Mouse (Mus musculus) stomach, embryonic 14.5 days (tissue): ENCODE data around the gene Fam129a. TPM values are rescaled to one million over a fixed set of nuclear protein-coding genes. Genes with fewer than 3 reads are reported as not detected.
"Not testable (repeated sequence)": the region's sequence is repeated elsewhere in the genome, so short reads cannot be mapped to it uniquely, and the experiment has no call there.

ENCODE experiments used
- ATAC-seq: fragments of 200-750 bp; cut with Nextera tagmentation; 2 replicates; pipeline ENCODE4 v1.8.0; 2017; ENCODE audit warnings: low read depth, moderate TSS enrichment; ENCODE audit not compliant: insufficient number of reproducible peaks, insufficient read depth, low FRiP score
- H3K27ac ChIP-seq: fragments of 300-500 bp; sonication (generic); 2 replicates; pipeline ENCODE4 v1.5.1; 2014; ENCODE audit warnings: mild to moderate bottlenecking, low read length, moderate library complexity, mixed read lengths
- H3K27me3 ChIP-seq: fragments of 300-500 bp; sonication (generic); 2 replicates; pipeline ENCODE4 v1.6.1; 2014; ENCODE audit warnings: low read length, control low read depth, mixed read lengths; ENCODE audit not compliant: control insufficient read depth, insufficient read depth
- H3K36me3 ChIP-seq: fragments of 300-500 bp; sonication (generic); 2 replicates; pipeline ENCODE4 v1.6.1; 2014; ENCODE audit warnings: mild to moderate bottlenecking, control low read depth, low read length, moderate library complexity, mixed read lengths; ENCODE audit not compliant: control insufficient read depth, insufficient read depth
- H3K4me1 ChIP-seq: fragments of 300-500 bp; sonication (generic); 2 replicates; pipeline ENCODE4 v1.6.1; 2014; ENCODE audit warnings: low read length, control low read depth, mixed read lengths; ENCODE audit not compliant: control insufficient read depth, insufficient read depth
- H3K4me2 ChIP-seq: fragments of 300-500 bp; sonication (generic); replicated peaks from 2 replicates; pipeline ENCODE4 v1.6.1; 2014; ENCODE audit warnings: low read depth, low read length, control low read depth
- H3K4me3 ChIP-seq: fragments of 300-500 bp; sonication (generic); 2 replicates; pipeline ENCODE4 v1.5.1; 2014; ENCODE audit warnings: low read depth, low read length, control low read depth
- H3K9ac ChIP-seq: fragments of 300-500 bp; sonication (generic); replicated peaks from 2 replicates; pipeline ENCODE4 v1.6.1; 2014; ENCODE audit warnings: low read depth, mild to moderate bottlenecking, control low read depth, low read length, moderate library complexity, mixed read lengths
- H3K9me3 ChIP-seq: fragments of 300-500 bp; sonication (generic); 2 replicates; pipeline ENCODE4 v1.6.1; 2016; ENCODE audit warnings: low read depth, low read length, control low read depth; ENCODE audit not compliant: control insufficient read depth
- WGBS: fragments of 180-500 bp; shearing (Covaris S2); extraction: QIAGEN DNeasy Blood & Tissue Kit; methylation state at CpG from one replicate; pipeline ENCODE4 v1.1.7; 2014; 5-methylcytosine and 5-hydroxymethylcytosine counted together
- polyA plus RNA-seq: library from polyadenylated mRNA; unstranded; fragments of >200 nt; fragmentation: Nextera tagmentation; extraction: Ambion mirVana; gene quantifications from 2 replicates; pipeline ENCODE4 v1.2.1, GENCODE M21; 2014

The Fam129a gene
- polyA plus RNA-seq, 1 experiment from 2014 or later = 9.0 TPM

DNA sequence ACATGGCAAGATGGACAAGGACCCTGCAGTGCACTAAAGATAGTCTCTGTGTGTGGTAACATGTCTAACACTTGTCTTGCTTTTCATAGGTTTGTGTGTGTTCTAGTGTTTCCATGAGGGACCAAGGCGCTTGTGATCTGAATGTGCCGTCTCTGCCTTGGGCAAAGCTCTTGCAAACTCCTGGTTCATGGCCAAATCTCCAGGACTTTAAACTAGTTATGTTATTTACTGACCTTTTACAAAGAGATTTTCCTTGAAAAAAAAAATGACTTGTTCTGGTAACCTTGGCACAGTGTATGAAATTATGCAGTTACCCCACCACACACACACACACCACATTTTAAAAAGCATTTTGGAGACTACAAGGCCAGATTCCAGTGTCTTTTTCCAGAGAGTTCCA, 149.6 kb downstream of the Fam129a start:
- no peak overlapping the region for H3K27ac ChIP-seq
- no peaks in the 10 kb centered on the region for H3K9me3 ChIP-seq
- H3K4me1 ChIP-seq = no peaks in the 10 kb centered on the region
- no peak overlapping the region for H3K4me2 ChIP-seq
- H3K4me3 ChIP-seq = no peak overlapping the region
- no peaks in the 10 kb centered on the region for H3K27me3 ChIP-seq
- no peak for ATAC-seq
- H3K36me3 ChIP-seq = no peaks in the 10 kb centered on the region
- no peak overlapping the region for H3K9ac ChIP-seq
- 78% methylated on average over 2 of the region's 2 CpGs for WGBS

DNA sequence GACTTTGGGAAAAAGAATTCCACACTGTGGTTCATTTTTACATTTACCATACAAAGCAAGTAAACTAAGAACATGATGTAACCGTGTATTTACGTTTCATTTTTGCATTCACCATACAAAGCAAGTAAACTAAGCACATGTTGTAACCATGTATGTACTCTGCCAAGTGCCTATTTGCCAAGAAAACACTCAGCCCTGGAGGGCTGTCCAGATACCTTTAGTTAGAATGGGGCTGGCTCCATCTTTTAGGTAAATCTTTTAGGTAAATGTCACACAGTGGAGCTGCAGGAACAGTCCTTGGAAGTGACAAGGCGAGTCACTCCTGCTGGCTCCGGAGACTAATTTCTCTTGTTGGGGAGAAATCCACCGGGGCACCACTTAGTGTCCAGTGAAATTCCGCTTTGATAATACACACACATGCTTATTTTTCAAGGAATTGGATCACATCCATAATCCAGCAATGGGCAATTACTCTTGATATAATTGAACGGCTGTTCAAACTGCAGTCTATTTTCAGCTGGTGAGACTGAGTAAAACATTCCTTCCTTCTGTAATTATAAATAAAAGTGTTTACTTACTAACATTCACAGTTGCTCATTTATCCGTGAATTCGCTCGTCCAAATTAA, 150.5 kb downstream of the Fam129a start:
- H3K4me2 ChIP-seq = no peak overlapping the region
- no peak for ATAC-seq
- H3K27me3 ChIP-seq = no peaks in the 10 kb centered on the region
- H3K4me1 ChIP-seq = no peaks in the 10 kb centered on the region
- no peak overlapping the region for H3K27ac ChIP-seq
- 59% methylated on average over 10 of the region's 10 CpGs for WGBS
- no peaks in the 10 kb centered on the region for H3K9me3 ChIP-seq
- H3K4me3 ChIP-seq = no peak overlapping the region
- H3K36me3 ChIP-seq = no peaks in the 10 kb centered on the region
- H3K9ac ChIP-seq = no peak overlapping the region

DNA sequence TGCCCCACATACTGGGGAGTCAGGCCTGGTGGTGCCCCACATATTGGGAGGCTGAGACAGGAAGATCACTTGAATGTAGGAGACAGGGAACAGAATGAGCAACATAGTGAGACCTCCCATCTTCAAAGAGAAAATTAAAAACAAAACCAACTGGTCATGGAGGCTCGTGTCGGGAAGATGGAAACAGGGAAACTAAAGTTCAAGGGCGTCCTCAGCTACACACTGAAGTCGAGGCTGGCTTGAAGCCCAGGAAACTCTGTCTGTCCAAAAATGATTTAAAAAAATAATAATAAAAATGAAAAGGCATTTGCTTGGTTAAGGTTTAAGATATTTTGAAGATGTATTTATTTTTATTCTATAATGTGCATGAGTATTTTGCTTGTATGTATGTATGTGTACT, 152.8 kb downstream of the Fam129a start:
- H3K9me3 ChIP-seq = no peaks in the 10 kb centered on the region
- no peak overlapping the region for H3K4me2 ChIP-seq
- 78% methylated on average over 4 of the region's 4 CpGs for WGBS
- H3K27ac ChIP-seq = no peak overlapping the region
- no peaks in the 10 kb centered on the region for H3K36me3 ChIP-seq
- H3K27me3 ChIP-seq = no peaks in the 10 kb centered on the region
- ATAC-seq = no peak
- H3K9ac ChIP-seq = no peak overlapping the region
- H3K4me3 ChIP-seq = no peak overlapping the region
- no peaks in the 10 kb centered on the region for H3K4me1 ChIP-seq

DNA sequence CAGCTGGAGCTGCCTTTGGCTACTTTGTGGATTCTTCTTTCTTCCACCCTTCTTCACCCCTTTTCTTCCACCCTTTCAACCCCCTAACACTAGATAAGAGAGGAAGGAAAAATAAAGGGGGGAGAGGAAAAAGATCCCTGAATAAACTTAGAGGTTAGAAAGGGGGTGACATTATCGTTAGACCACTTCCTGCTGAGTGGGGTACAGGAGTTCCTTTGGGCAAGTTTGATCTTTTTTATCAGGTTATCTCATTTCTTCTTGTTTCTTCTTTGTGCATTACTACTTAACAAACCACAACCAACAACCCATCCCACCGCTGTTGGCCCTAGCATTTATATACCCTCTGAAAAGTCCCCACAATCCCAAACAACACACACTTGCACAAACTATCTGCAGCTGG, 154.6 kb downstream of the Fam129a start:
- 66% methylated on average over 2 of the region's 2 CpGs for WGBS
- ATAC-seq = no peak
- no peaks in the 10 kb centered on the region for H3K4me1 ChIP-seq

DNA sequence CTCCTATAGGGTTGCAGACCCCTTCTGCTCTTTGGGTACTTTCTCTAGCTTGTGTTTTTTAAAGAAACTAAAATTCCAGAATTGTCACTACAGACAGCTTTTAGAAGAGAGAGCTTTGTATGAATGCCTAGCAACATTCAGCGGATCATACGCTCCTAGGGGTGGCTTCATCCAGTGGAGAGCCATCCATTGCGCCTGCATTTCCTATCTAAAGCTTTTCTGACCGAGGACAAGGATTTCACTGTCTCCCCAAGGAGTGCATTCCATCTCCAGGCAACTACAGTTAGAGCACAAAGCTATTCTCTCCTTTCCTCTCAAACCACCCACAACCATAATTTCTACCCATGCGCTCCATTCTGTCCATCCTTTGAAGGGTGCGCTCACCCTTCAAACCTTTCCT, 155.4 kb downstream of the Fam129a start:
- ATAC-seq = no peak
- H3K4me1 ChIP-seq = no peaks in the 10 kb centered on the region
- no peak overlapping the region for H3K4me3 ChIP-seq
- H3K36me3 ChIP-seq = no peaks in the 10 kb centered on the region
- no peak overlapping the region for H3K4me2 ChIP-seq
- 87% methylated on average over 6 of the region's 6 CpGs for WGBS
- H3K27ac ChIP-seq = no peak overlapping the region
- H3K9me3 ChIP-seq = no peaks in the 10 kb centered on the region
- H3K27me3 ChIP-seq = no peaks in the 10 kb centered on the region
- no peak overlapping the region for H3K9ac ChIP-seq

More for the DNA sequence above, 154.6 kb downstream of the Fam129a start:
- Histone ChIP-seq H3K27ac (no peak overlapping the region), H3K9me3 (no peaks in the 10 kb centered on the region), H3K36me3 (no peaks in the 10 kb centered on the region), H3K9ac (no peak overlapping the region), H3K27me3 (no peaks in the 10 kb centered on the region), H3K4me3 (no peak overlapping the region), H3K4me2 (no peak overlapping the region)

DNA sequence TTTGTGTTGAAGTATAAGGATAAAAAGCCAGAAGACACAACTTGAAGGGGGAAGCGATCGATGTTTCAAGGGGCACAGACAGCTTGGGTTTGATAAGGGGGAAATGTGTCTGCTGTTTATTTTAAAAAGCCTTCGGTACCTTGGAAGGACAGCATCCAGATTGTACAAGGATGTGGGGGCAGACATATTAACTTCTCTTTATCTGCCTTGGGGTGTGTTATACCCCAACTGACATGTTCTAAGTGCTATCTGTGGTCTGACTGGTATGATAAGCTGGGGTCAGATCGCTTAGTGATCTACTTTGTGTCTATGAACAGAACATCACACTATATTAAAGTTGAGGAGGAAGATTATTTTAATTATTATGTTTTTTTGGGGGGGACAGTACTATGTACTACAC, 157.2 kb downstream of the Fam129a start:
- Histone ChIP-seq H3K36me3 (no peaks in the 10 kb centered on the region), H3K4me1 (no peaks in the 10 kb centered on the region), H3K27ac (no peak overlapping the region), H3K9ac (no peak overlapping the region), H3K27me3 (no peaks in the 10 kb centered on the region), H3K4me2 (no peak overlapping the region), H3K9me3 (no peaks in the 10 kb centered on the region), H3K4me3 (no peak overlapping the region)
- 43% methylated on average over 4 of the region's 4 CpGs for WGBS
- ATAC-seq = no peak

DNA sequence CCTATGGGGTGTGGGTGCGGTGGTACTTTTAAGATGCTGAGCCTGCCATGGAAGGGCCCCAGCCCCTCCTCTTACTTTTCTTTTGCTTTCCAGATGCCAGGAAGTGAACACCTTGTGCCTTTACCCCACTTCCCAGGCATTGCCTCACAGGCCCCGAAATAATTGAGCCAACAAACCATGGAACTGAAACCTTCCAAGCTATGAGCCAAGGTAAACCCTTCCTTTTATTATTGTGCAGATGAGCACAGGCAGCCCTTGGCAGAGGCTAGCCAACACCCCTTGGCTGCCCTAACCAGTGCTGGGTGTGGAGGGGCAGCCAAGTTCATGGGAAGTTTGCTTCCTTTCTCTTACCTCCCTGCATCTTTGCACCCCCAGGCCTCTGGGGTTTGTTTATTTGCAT, 166.2 kb downstream of the Fam129a start:
- H3K27me3 ChIP-seq = no peaks in the 10 kb centered on the region
- no peak for ATAC-seq
- no peaks in the 10 kb centered on the region for H3K36me3 ChIP-seq
- no peak overlapping the region for H3K9ac ChIP-seq
- no peak overlapping the region for H3K27ac ChIP-seq
- WGBS = 77% methylated on average over 2 of the region's 2 CpGs
- no peak overlapping the region for H3K4me3 ChIP-seq
- H3K9me3 ChIP-seq = no peaks in the 10 kb centered on the region
- H3K4me2 ChIP-seq = no peak overlapping the region
- no peaks in the 10 kb centered on the region for H3K4me1 ChIP-seq

DNA sequence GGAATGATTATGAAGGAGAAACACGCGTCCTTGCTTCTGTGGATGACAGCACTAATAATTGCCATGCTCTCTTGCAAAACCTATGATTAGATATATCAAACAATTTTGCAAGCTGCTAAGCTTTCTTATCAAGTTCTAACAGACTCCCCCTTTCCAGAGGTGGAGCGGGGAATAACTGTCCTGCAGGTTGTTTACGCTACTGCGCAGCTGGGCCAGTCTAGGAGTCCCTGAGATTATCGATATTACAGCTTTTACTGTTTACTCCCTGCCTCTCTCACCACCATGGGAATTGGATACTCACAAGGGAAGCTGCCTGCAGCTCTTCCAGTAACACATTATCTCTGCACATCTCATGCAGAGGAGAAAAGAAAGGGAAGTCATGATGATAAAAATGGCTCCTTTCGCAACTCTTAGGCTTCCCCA, 170.2 kb downstream of the Fam129a start:
- no peak for ATAC-seq
- WGBS = 64% methylated on average over 7 of the region's 7 CpGs
- no peak overlapping the region for H3K4me3 ChIP-seq
- no peak overlapping the region for H3K4me2 ChIP-seq
- no peak overlapping the region for H3K27ac ChIP-seq
- no peaks in the 10 kb centered on the region for H3K36me3 ChIP-seq
- no peaks in the 10 kb centered on the region for H3K4me1 ChIP-seq
- no peaks in the 10 kb centered on the region for H3K27me3 ChIP-seq
- no peak overlapping the region for H3K9ac ChIP-seq
- no peaks in the 10 kb centered on the region for H3K9me3 ChIP-seq

DNA sequence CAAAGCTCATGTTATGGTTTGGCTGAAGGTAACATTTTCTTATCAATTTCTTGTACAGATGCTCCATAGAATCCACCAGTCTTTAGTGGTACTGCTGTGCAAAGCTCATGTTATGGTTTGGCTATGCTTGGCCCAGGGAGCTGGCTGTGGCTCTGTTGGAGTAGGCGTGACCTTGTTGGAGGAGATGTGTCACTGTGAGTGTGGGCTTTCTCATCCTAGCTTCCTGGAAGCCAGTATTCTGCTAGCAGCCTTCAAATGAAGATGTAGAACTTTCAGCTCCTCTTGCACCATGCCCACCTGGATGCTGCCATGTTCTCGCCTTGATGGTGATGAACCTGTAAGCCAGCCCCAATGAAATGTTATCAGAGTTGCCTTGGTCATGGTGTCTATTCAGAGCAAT, 178.9 kb downstream of the Fam129a start:
- H3K27me3 ChIP-seq, H3K4me1 ChIP-seq, H3K4me2 ChIP-seq, H3K4me3 ChIP-seq, H3K27ac ChIP-seq, H3K9me3 ChIP-seq, H3K36me3 ChIP-seq, ATAC-seq, H3K9ac ChIP-seq: not testable (repeated sequence)
- WGBS = 94% methylated on average over 2 of the region's 2 CpGs
